Mouse (Mus musculus): ENCODE data around the gene Duxbl1. TPM values are rescaled to one million over a fixed set of nuclear protein-coding genes. Genes with fewer than 3 reads are reported as not detected.
"Not testable (repeated sequence)": the region's sequence is repeated elsewhere in the genome, so short reads cannot be mapped to it uniquely, and the experiment has no call there.

Gene Duxbl1
- 0.11 TPM in 2 replicates for polyA plus RNA-seq (2012; rRNA removed)
- 0.05 and 0.23 TPM in 2 replicates for polyA plus RNA-seq (2014; fragmentation: Nextera tagmentation; extraction: Ambion mirVana)

GRCm38 (mm10) chr14:25978371-25979241 lies at the start of gene Duxbl1:
TSS of gene Duxbl1 (plus strand) at chr14:25978577.
- H3K27me3 ChIP-seq (ENCODE audit: control insufficient read depth, insufficient read depth, low read length); H3K4me2 ChIP-seq (ENCODE audit: low read depth); H3K36me3 ChIP-seq (replicated peaks; ENCODE audit: control insufficient read depth, insufficient read depth, low read depth); H3K4me1 ChIP-seq (replicated peaks; ENCODE audit: control insufficient read depth in 2 of 2, insufficient read depth in 2 of 2, low read length in 1 of 2); H3K27ac ChIP-seq; H3K9me3 ChIP-seq (ENCODE audit: control insufficient read depth, low read length); H3K9ac ChIP-seq (replicated peaks); ATAC-seq (ENCODE audit: insufficient read depth); H3K4me3 ChIP-seq (ENCODE audit: insufficient read depth in 1 of 2, low read depth in 2 of 2, low read length in 2 of 2); DNase-seq (ENCODE audit: low read depth in 3 of 3, low spot score in 3 of 3): not testable (repeated sequence)
- WGBS (ENCODE audit: insufficient replicate concordance): no CpG with 5 or more reads among the region's 25 CpGs

DNA sequence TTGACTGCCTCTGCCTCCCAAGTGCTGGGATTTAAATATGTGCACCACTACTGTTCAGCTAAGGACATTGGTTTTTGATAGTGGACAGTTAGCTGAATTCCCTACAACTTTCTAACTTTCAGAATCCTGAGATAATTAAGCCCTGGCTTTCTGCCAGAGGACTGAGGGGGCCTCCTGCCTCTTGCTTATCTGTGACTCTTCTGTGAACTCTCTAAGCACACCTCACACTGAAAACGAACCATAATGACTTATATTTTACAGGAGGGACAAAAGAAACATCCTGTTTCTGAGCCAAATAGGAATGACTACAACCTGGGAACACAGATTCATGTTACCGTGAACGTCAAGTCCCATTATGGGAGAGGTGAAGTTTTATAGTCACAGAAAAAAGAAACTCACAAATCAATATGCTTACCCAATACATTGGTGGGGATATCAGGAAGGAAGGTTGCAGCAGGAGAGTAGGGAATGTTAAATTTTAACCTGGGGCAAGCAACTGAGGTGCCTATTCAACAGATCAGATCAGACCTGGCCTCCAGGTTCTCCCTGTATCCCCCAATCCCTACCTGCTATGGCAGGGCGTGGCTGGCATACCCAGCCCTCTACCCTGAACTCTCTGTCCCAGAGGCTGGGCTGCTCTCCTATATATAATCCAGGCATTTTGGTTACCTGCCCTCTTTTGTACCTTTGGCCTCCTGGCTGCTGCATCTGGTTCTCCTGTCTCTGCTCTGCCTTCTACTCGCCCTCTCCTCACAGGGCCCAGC lies 41.3 kb upstream of the Duxbl1 start:
- ATAC-seq (ENCODE audit: insufficient read depth): peak; percentile 77
- not testable (repeated sequence) for H3K27me3 ChIP-seq (ENCODE audit: control insufficient read depth, insufficient read depth, low read length); H3K9ac ChIP-seq (replicated peaks); H3K36me3 ChIP-seq (replicated peaks; ENCODE audit: control insufficient read depth, insufficient read depth, low read depth); H3K9me3 ChIP-seq (ENCODE audit: control insufficient read depth, low read length); H3K4me1 ChIP-seq (replicated peaks; ENCODE audit: control insufficient read depth in 2 of 2, insufficient read depth in 2 of 2, low read length in 1 of 2); H3K4me2 ChIP-seq (ENCODE audit: low read depth); H3K4me3 ChIP-seq (ENCODE audit: insufficient read depth in 1 of 2, low read depth in 2 of 2, low read length in 2 of 2); DNase-seq (ENCODE audit: low read depth in 3 of 3, low spot score in 3 of 3); H3K27ac ChIP-seq
- WGBS (ENCODE audit: insufficient replicate concordance): no CpG with 5 or more reads among the region's 5 CpGs

GRCm38 (mm10) chr14:25938004-25938403 lies 40.4 kb upstream of the Duxbl1 start, which contains the start of gene Cphx1:
TSS of gene Cphx1 (plus strand) at chr14:25938304.
- H3K36me3 ChIP-seq (replicated peaks; ENCODE audit: control insufficient read depth, insufficient read depth, low read depth); ATAC-seq (ENCODE audit: insufficient read depth); H3K4me2 ChIP-seq (ENCODE audit: low read depth); H3K4me1 ChIP-seq (replicated peaks; ENCODE audit: control insufficient read depth in 2 of 2, insufficient read depth in 2 of 2, low read length in 1 of 2); H3K9me3 ChIP-seq (ENCODE audit: control insufficient read depth, low read length); H3K4me3 ChIP-seq (ENCODE audit: insufficient read depth in 1 of 2, low read depth in 2 of 2, low read length in 2 of 2); DNase-seq (ENCODE audit: low read depth in 3 of 3, low spot score in 3 of 3); H3K27ac ChIP-seq; H3K9ac ChIP-seq (replicated peaks); H3K27me3 ChIP-seq (ENCODE audit: control insufficient read depth, insufficient read depth, low read length): not testable (repeated sequence)
- no CpG with 5 or more reads among the region's 8 CpGs for WGBS (ENCODE audit: insufficient replicate concordance)

GRCm38 (mm10) chr14:25957861-25958260 lies 20.5 kb upstream of the Duxbl1 start:
- not testable (repeated sequence) for H3K36me3 ChIP-seq (replicated peaks; ENCODE audit: control insufficient read depth, insufficient read depth, low read depth); H3K4me2 ChIP-seq (ENCODE audit: low read depth); H3K4me1 ChIP-seq (replicated peaks; ENCODE audit: control insufficient read depth in 2 of 2, insufficient read depth in 2 of 2, low read length in 1 of 2); H3K27ac ChIP-seq; H3K27me3 ChIP-seq (ENCODE audit: control insufficient read depth, insufficient read depth, low read length); H3K9ac ChIP-seq (replicated peaks); H3K4me3 ChIP-seq (ENCODE audit: insufficient read depth in 1 of 2, low read depth in 2 of 2, low read length in 2 of 2); H3K9me3 ChIP-seq (ENCODE audit: control insufficient read depth, low read length); DNase-seq (ENCODE audit: low read depth in 3 of 3, low spot score in 3 of 3); ATAC-seq (ENCODE audit: insufficient read depth)
- no CpG with 5 or more reads among the region's 3 CpGs for WGBS (ENCODE audit: insufficient replicate concordance)

- WGBS (ENCODE audit: insufficient replicate concordance): 2% methylated on average over 6 of the region's 13 CpGs
- not testable (repeated sequence) for H3K36me3 ChIP-seq (replicated peaks; ENCODE audit: control insufficient read depth, insufficient read depth, low read depth); H3K27ac ChIP-seq; ATAC-seq (ENCODE audit: insufficient read depth); H3K27me3 ChIP-seq (ENCODE audit: control insufficient read depth, insufficient read depth, low read length); H3K4me3 ChIP-seq (ENCODE audit: insufficient read depth in 1 of 2, low read depth in 2 of 2, low read length in 2 of 2); H3K4me1 ChIP-seq (replicated peaks; ENCODE audit: control insufficient read depth in 2 of 2, insufficient read depth in 2 of 2, low read length in 1 of 2); H3K4me2 ChIP-seq (ENCODE audit: low read depth); DNase-seq (ENCODE audit: low read depth in 3 of 3, low spot score in 3 of 3); H3K9ac ChIP-seq (replicated peaks); H3K9me3 ChIP-seq (ENCODE audit: control insufficient read depth, low read length)
Measured at GRCm38 (mm10) chr14:25979242-25979941, 1.0 kb downstream of the Duxbl1 start.

DNA sequence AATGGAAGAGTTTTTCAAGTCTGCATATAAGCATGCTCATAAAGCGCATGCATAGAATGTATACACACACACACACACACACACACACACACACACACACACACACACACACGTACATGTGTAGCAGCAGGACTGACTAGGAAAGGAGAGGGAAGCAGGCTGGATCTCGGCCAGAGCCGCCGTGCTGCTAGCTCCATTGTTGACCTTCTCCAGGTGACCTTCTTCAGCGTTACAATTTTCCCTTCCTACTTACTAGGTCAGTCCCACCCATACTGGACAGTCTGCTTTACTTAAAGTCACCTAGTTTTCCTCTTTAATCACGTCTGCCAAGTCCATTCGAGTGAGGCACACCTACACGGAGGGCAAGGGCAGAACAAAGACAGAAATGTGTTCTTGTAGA lies 3.5 kb downstream of the Duxbl1 start:
- not testable (repeated sequence) for H3K4me3 ChIP-seq (ENCODE audit: insufficient read depth in 1 of 2, low read depth in 2 of 2, low read length in 2 of 2); H3K4me1 ChIP-seq (replicated peaks; ENCODE audit: control insufficient read depth in 2 of 2, insufficient read depth in 2 of 2, low read length in 1 of 2); H3K27ac ChIP-seq; ATAC-seq (ENCODE audit: insufficient read depth); DNase-seq (ENCODE audit: low read depth in 3 of 3, low spot score in 3 of 3); H3K9ac ChIP-seq (replicated peaks); H3K4me2 ChIP-seq (ENCODE audit: low read depth); H3K36me3 ChIP-seq (replicated peaks; ENCODE audit: control insufficient read depth, insufficient read depth, low read depth); H3K27me3 ChIP-seq (ENCODE audit: control insufficient read depth, insufficient read depth, low read length); H3K9me3 ChIP-seq (ENCODE audit: control insufficient read depth, low read length)
- WGBS (ENCODE audit: insufficient replicate concordance): 48% methylated on average over 6 of the region's 9 CpGs

DNA sequence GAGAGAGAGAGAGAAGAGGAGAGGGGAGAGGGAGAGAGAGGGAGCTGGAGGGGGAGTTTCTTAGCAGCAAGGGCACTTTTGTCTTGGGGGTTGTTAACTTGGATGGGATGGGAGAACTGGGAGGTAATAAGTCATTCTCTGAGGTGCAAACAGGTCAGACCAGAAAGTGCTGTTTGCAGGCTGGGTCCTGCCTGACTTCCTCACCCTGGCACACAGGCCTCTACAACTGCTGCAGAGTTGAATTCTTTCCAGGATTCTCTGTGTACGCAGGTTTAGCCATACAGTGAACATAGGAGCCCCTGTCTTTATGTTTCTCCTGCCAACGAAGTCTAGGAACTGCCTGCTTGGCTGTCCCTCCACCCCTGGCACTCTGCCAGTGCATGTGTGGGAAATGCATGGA lies 29.1 kb downstream of the Duxbl1 start:
- not testable (repeated sequence) for H3K4me3 ChIP-seq (ENCODE audit: insufficient read depth in 1 of 2, low read depth in 2 of 2, low read length in 2 of 2); H3K9me3 ChIP-seq (ENCODE audit: control insufficient read depth, low read length); DNase-seq (ENCODE audit: low read depth in 3 of 3, low spot score in 3 of 3); H3K36me3 ChIP-seq (replicated peaks; ENCODE audit: control insufficient read depth, insufficient read depth, low read depth); H3K27ac ChIP-seq; H3K27me3 ChIP-seq (ENCODE audit: control insufficient read depth, insufficient read depth, low read length); ATAC-seq (ENCODE audit: insufficient read depth); H3K4me1 ChIP-seq (replicated peaks; ENCODE audit: control insufficient read depth in 2 of 2, insufficient read depth in 2 of 2, low read length in 1 of 2); H3K9ac ChIP-seq (replicated peaks); H3K4me2 ChIP-seq (ENCODE audit: low read depth)
- WGBS (ENCODE audit: insufficient replicate concordance): no CpG with 5 or more reads among the region's 2 CpGs

All from liver, embryonic 14.5 days (tissue).